Mouse (Mus musculus) cerebellum, adult 8-10 months (tissue): ENCODE data around the gene Zzef1.
A peak's percentile ranks its signal among the peaks of the same experiment; 100 is the strongest.
"Not testable (repeated sequence)": the region's sequence is repeated elsewhere in the genome, so short reads cannot be mapped to it uniquely, and the experiment has no call there.

Source experiments
- DNase-seq: peaks from one replicate; pipeline ENCODE4 v3.0.0; 2022

Gene Zzef1

GRCm38 (mm10) chr11:72795455-72796295 is at the start of gene Zzef1, which contains the start of gene Cyb5d2:
Gene Zzef1, plus strand, starts transcription at chr11:72796226.
Gene Cyb5d2, minus strand, starts transcription at chr11:72796142.
- peak; percentile 90 for DNase-seq

GRCm38 (mm10) chr11:72751956-72752355 is 44.1 kb upstream of the Zzef1 start:
- DNase-seq: no peak

- peak; percentile 5 for DNase-seq
Measured at GRCm38 (mm10) chr11:72758316-72758715, 37.7 kb upstream of the Zzef1 start.

- no peak for DNase-seq
Measured at GRCm38 (mm10) chr11:72759581-72759980, 36.4 kb upstream of the Zzef1 start.

- DNase-seq: no peak
Measured at GRCm38 (mm10) chr11:72760781-72761180, 35.2 kb upstream of the Zzef1 start.

- DNase-seq: no peak
Measured at GRCm38 (mm10) chr11:72764270-72764669, 31.8 kb upstream of the Zzef1 start.

- DNase-seq: no peak
Measured at GRCm38 (mm10) chr11:72767716-72768115, 28.3 kb upstream of the Zzef1 start.

- no peak for DNase-seq
Measured at GRCm38 (mm10) chr11:72769061-72769460, 27.0 kb upstream of the Zzef1 start.

GRCm38 (mm10) chr11:72770324-72770723 is 25.7 kb upstream of the Zzef1 start:
- DNase-seq: no peak

- no peak for DNase-seq
Measured at GRCm38 (mm10) chr11:72770816-72771215, 25.2 kb upstream of the Zzef1 start.

- no peak for DNase-seq
Measured at GRCm38 (mm10) chr11:72771461-72771860, 24.6 kb upstream of the Zzef1 start.

GRCm38 (mm10) chr11:72772611-72773010 is 23.4 kb upstream of the Zzef1 start:
- not testable (repeated sequence) for DNase-seq

GRCm38 (mm10) chr11:72778957-72779356 is 17.1 kb upstream of the Zzef1 start:
- no peak for DNase-seq

- DNase-seq: no peak
Measured at GRCm38 (mm10) chr11:72782103-72782502, 13.9 kb upstream of the Zzef1 start.

- DNase-seq: no peak
Measured at GRCm38 (mm10) chr11:72782503-72782902, 13.5 kb upstream of the Zzef1 start.

GRCm38 (mm10) chr11:72792033-72792432 is 4.0 kb upstream of the Zzef1 start:
- DNase-seq: no peak

- DNase-seq: no peak
Measured at GRCm38 (mm10) chr11:72795149-72795454, 924 bp upstream of the Zzef1 start.

- no peak for DNase-seq
Measured at GRCm38 (mm10) chr11:72796296-72796687, 266 bp downstream of the Zzef1 start.

- no peak for DNase-seq
Measured at GRCm38 (mm10) chr11:72796773-72797338, 830 bp downstream of the Zzef1 start.

- no peak for DNase-seq
Measured at GRCm38 (mm10) chr11:72798112-72798511, 2.1 kb downstream of the Zzef1 start.

GRCm38 (mm10) chr11:72801182-72801581 is 5.2 kb downstream of the Zzef1 start:
- no peak for DNase-seq

- no peak for DNase-seq
Measured at GRCm38 (mm10) chr11:72803038-72803437, 7.0 kb downstream of the Zzef1 start.

GRCm38 (mm10) chr11:72804586-72804985 is 8.6 kb downstream of the Zzef1 start:
- no peak for DNase-seq

GRCm38 (mm10) chr11:72805232-72805631 is 9.2 kb downstream of the Zzef1 start:
- DNase-seq: no peak

- peak; percentile 26 for DNase-seq
Measured at GRCm38 (mm10) chr11:72806556-72806955, 10.5 kb downstream of the Zzef1 start.
